Mouse (Mus musculus): ENCODE results near the gene Errfi1. TPM values are rescaled to one million over a fixed set of nuclear protein-coding genes. Genes with fewer than 3 reads are reported as not detected.

The Errfi1 gene
- total and polyA plus RNA-seq, 3 experiments, result 2.1 to 2.7 TPM; not detected in 1

DNA sequence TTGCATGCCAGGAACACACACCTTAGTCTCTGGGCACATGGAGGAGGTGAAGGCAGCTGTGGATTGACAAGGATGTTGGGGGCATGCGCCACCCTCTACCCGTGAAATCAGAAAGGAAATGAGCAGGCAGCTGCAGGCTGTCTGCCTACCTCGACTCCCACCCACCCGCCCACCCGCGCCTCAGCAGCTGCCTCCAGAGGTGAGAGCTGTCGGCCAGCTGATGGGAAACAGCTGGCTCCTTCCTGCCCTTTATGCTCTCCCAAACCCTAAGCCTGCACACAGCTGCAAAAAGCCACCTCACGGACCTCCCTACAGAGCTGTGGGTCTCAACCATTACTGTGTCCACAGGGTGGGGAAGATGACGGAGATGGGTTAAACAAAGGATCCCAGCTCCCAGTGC lies 44.4 kb upstream of the Errfi1 start:
- H3K36me3 ChIP-seq (ENCODE audit: control insufficient read depth in 1 of 2, insufficient read depth in 2 of 2, low read length in 2 of 2), result peaks cover 0 to 9% of the 10 kb centered on the region in 2 experiments; a peak in 2 of 4 replicates
- H3K27me3 ChIP-seq (ENCODE audit: control insufficient read depth in 1 of 2, insufficient read depth in 2 of 2, low read length in 2 of 2), result peaks cover 0 to 1% of the 10 kb centered on the region in 2 experiments; a peak in 1 of 4 replicates
- DNase-seq (ENCODE audit: low read depth, low spot score), result no peak
- peaks cover 0 to 20% of the 10 kb centered on the region in 2 experiments; a peak in 2 of 4 replicates for H3K4me1 ChIP-seq (ENCODE audit: control insufficient read depth in 1 of 2, insufficient read depth in 2 of 2, low read length in 2 of 2)
- H3K9me3 ChIP-seq (replicated peaks; ENCODE audit: insufficient read depth, low read length), result no peaks in the 10 kb centered on the region
- no peak overlapping the region for H3K9ac ChIP-seq (ENCODE audit: control insufficient read depth, low read depth, low read length, poor library complexity, severe bottlenecking)
- TF ChIP-seq MAX (IDR thresholded peaks at IDR 0.05; ENCODE audit: low read length) (no peak), TCF12 (IDR thresholded peaks at IDR 0.05; ENCODE audit: low read depth, low read length) (no peak), KAT2A (conservative IDR thresholded peaks at IDR 0.05; ENCODE audit: low read depth, low read length) (no peak), NRF1 (IDR thresholded peaks at IDR 0.05; ENCODE audit: insufficient read depth, low read depth, low read length, poor library complexity, severe bottlenecking) (no peak), MXI1 (IDR thresholded peaks at IDR 0.05; ENCODE audit: low read depth, low read length) (no peak), MAZ (IDR thresholded peaks at IDR 0.05; ENCODE audit: low read depth, low read length) (no peak), USF1 (IDR thresholded peaks at IDR 0.05; ENCODE audit: low read depth, low read length) (no peak), SMC3 (IDR thresholded peaks at IDR 0.05; ENCODE audit: low read depth, low read length) (no peak), GATA1 (IDR thresholded peaks at IDR 0.05; ENCODE audit: low read depth, low read length) (no peak)
- no peak overlapping the region for H3K4me3 ChIP-seq (ENCODE audit: control insufficient read depth in 1 of 2, insufficient read depth in 1 of 2, low read depth in 2 of 2, low read length in 2 of 2)
- no peak overlapping the region for H3K27ac ChIP-seq (ENCODE audit: control insufficient read depth, low read depth, low read length)
- H3K79me2 ChIP-seq (ENCODE audit: control insufficient read depth, insufficient read depth, low read length, poor library complexity), result no peaks in the 10 kb centered on the region

DNA sequence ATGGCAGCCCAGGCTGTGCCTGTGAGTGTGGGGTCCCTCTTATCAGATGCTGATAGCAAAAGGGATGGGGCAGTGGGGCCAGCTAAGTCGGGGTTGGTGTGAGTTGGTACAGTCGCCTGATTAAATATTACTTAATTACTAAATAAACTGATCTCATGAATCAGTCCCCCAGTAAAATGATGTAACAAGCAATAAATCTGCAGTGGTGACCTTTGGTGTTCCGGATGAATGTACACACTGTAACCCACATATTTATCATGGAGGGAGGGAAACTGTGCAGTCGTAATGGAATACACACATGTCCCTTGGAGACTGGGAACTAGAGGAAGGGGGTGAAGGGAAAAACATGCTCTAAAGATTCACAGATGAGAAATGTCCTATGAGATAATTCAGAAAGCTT lies 38.6 kb upstream of the Errfi1 start:
- DNase-seq (ENCODE audit: low read depth, low spot score), result no peak
- no peak overlapping the region for H3K9ac ChIP-seq (ENCODE audit: control insufficient read depth, low read depth, low read length, poor library complexity, severe bottlenecking)
- no peaks in the 10 kb centered on the region for H3K9me3 ChIP-seq (replicated peaks; ENCODE audit: insufficient read depth, low read length)
- no peak for TF ChIP-seq UBTF (IDR thresholded peaks at IDR 0.05; ENCODE audit: borderline replicate concordance, insufficient read depth, low read depth, low read length)
- no peak overlapping the region for H3K4me3 ChIP-seq (ENCODE audit: control insufficient read depth in 1 of 2, insufficient read depth in 1 of 2, low read depth in 2 of 2, low read length in 2 of 2)
- no peaks in the 10 kb centered on the region for H3K36me3 ChIP-seq (ENCODE audit: control insufficient read depth in 1 of 2, insufficient read depth in 2 of 2, low read length in 2 of 2)
- no peak overlapping the region for H3K27ac ChIP-seq (ENCODE audit: control insufficient read depth, low read depth, low read length)
- H3K4me1 ChIP-seq (ENCODE audit: control insufficient read depth in 1 of 2, insufficient read depth in 2 of 2, low read length in 2 of 2), result no peaks in the 10 kb centered on the region; a peak in 1 of 4 replicates
- peaks cover 0 to 9% of the 10 kb centered on the region in 2 experiments; a peak in 3 of 4 replicates for H3K27me3 ChIP-seq (ENCODE audit: control insufficient read depth in 1 of 2, insufficient read depth in 2 of 2, low read length in 2 of 2)
- no peaks in the 10 kb centered on the region for H3K79me2 ChIP-seq (ENCODE audit: control insufficient read depth, insufficient read depth, low read length, poor library complexity)

- H3K27ac ChIP-seq (ENCODE audit: control insufficient read depth, low read depth, low read length), result no peak overlapping the region
- no peaks in the 10 kb centered on the region for H3K36me3 ChIP-seq (ENCODE audit: control insufficient read depth in 1 of 2, insufficient read depth in 2 of 2, low read length in 2 of 2)
- H3K4me3 ChIP-seq (ENCODE audit: control insufficient read depth in 1 of 2, insufficient read depth in 1 of 2, low read depth in 2 of 2, low read length in 2 of 2), result no peak overlapping the region
- no peak overlapping the region for H3K9ac ChIP-seq (ENCODE audit: control insufficient read depth, low read depth, low read length, poor library complexity, severe bottlenecking)
- H3K79me2 ChIP-seq (ENCODE audit: control insufficient read depth, insufficient read depth, low read length, poor library complexity), result no peaks in the 10 kb centered on the region
- no peaks in the 10 kb centered on the region; a peak in 1 of 4 replicates for H3K4me1 ChIP-seq (ENCODE audit: control insufficient read depth in 1 of 2, insufficient read depth in 2 of 2, low read length in 2 of 2)
- TF ChIP-seq MAZ (IDR thresholded peaks at IDR 0.05; ENCODE audit: low read depth, low read length), result no peak
- no peak for TF ChIP-seq SMC3 (IDR thresholded peaks at IDR 0.05; ENCODE audit: low read depth, low read length)
- no peaks in the 10 kb centered on the region for H3K9me3 ChIP-seq (replicated peaks; ENCODE audit: insufficient read depth, low read length)
- no peak for DNase-seq (ENCODE audit: low read depth, low spot score)
- H3K27me3 ChIP-seq (ENCODE audit: control insufficient read depth in 1 of 2, insufficient read depth in 2 of 2, low read length in 2 of 2), result peaks cover 0 to 11% of the 10 kb centered on the region in 2 experiments; a peak in 3 of 4 replicates
Measured at GRCm38 (mm10) chr4:150816414-150816951, 37.2 kb upstream of the Errfi1 start.
